Mouse (Mus musculus) heart, postnatal 14 days (tissue): ENCODE results near the gene Slc25a13. TPM values are rescaled to one million over a fixed set of nuclear protein-coding genes. Genes with fewer than 3 reads are reported as not detected.

Source experiments
- DNase-seq, 2 experiments: peaks; one replicate each; pipeline ENCODE4 v3.0.0; 2021 to 2022
- intact Hi-C: fragments of 180-260 bp; cut with DNase I; formaldehyde crosslinking; loops from one replicate; pipeline ENCODE4 v1.15.1; 2025
- total RNA-seq, 2 experiments: library from RNA; stranded (reverse); gene quantifications; 2 replicates each; pipeline ENCODE4 v1.2.3; 2021

Gene Slc25a13
- total RNA-seq, 2 experiments from 2014 or later = 96.6 to 108 TPM

DNA sequence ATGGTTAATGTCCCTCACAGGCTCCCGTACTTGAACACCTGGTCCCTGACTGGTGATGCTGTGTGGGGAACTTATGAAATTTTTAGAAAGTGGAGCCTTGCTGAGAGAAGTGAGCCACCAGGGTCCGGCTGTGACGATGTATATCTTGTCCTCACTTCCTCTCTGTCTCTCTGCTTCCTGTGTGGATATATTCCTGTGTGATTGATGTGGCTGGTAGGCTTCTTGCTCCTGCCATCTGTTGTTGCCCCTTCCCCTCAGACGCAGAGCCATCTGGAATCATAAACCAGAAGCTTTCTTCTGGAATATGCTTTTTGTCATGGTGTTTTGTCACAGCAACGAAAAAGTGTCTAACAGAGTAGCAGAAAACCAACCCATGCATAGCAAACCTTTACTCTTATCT is 84.9 kb downstream of the Slc25a13 start:
- DNase-seq = no peak
- intact Hi-C loops = no loop called here

DNA sequence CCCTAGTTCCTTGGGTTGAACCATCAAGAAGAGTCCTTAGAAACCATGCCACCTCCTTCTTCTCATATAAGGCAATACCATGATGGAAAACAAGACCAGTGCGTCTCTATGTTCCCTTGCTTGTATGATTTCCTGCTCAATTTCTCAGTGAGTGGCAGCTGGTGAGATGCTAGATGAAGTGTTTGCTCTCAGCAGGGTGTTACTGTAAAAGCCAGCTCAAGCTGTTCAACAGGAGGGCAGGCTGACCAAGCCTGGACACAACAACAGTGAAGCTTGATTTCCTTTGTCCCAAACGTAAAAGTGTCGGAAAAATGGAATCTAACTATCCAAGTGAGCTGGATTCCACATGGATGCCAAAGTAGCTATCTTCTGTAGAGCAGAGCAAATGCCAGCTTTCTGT is 91.4 kb downstream of the Slc25a13 start:
- intact Hi-C loops = no loop called here
- no peak for DNase-seq

DNA sequence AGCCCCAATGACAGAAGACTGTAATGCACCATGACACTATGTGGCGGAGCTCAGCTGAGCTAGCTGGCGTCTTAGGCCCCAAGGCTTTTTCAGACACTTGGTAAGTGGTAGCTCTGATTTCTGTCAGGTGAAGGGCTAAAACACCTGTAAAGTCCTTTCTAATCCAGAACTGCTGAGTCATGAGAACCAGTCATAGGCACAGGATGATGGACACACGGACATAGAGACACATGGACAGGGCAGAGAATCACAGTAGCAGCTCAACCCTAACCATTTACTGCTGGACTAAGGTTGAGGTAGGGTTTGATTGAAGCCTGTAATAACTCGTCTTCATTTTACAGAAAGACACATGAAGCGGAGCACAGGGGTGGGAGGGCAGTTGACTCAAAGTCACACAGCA is 95.1 kb downstream of the Slc25a13 start:
- DNase-seq = no peak
- intact Hi-C loops = no loop called here

DNA sequence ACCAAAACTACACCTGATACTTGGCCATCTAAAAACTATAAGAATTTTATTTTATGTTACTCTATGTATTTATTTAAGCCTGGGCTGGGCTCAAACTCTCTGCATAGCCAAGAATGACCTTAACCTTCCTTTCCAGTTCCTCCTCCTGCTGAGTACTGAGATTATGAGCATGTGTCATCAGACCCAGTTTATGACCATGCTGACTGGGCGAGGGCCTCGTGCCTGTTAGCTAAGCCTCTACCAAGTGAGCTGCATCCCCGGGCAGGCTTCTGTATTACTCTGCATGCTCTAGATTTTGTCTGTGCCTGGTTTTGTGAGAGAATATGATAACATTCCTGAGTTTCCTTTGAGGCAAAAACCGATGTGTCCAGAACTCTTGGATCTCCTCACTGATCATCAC is 96.1 kb downstream of the Slc25a13 start:
- DNase-seq = no peak

DNA sequence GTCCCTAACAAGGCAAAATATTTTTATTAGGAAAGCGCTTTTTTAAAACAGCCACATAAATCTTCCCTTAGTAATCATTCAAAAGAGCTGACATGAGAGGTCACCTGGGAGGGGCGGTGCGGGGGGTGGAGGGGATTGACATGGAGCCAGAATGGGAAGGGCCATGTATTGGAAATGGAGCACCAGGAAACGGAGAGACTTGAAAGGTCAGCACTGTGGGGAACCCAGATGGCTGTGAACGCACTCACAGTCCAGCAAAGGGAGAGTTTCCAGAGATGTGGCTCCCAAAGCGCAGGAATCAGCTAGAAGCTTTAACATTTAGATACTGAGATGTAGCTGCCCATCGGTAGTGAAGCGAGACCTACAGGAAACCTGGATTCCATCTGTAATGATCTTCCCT is 101.2 kb downstream of the Slc25a13 start:
- intact Hi-C loops = no loop called here
- DNase-seq = no peak

More for the DNA sequence above, 96.1 kb downstream of the Slc25a13 start:
- intact Hi-C loops = no loop called here

DNA sequence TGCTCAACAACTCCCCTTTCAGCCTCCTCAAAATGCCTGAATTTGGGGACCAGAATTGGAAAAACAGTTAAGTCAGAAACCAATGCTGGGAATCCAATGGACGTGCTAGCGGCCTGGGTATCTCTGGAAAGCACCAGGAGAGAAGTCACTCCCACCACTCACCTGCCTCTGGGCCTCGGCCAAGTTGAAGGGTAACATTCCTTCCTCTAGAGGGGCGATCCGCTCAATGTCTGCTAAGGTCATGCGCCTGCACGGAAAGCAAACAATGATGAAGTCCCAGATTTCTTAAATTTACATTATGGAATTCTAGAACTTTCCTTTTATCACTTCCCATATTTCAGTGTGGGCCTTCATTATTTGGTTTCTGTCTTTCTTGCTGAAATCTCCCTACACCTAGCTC is 103.2 kb downstream of the Slc25a13 start:
- intact Hi-C loops = no loop called here
- DNase-seq = peak in 1 of 2 experiments; percentile 16

DNA sequence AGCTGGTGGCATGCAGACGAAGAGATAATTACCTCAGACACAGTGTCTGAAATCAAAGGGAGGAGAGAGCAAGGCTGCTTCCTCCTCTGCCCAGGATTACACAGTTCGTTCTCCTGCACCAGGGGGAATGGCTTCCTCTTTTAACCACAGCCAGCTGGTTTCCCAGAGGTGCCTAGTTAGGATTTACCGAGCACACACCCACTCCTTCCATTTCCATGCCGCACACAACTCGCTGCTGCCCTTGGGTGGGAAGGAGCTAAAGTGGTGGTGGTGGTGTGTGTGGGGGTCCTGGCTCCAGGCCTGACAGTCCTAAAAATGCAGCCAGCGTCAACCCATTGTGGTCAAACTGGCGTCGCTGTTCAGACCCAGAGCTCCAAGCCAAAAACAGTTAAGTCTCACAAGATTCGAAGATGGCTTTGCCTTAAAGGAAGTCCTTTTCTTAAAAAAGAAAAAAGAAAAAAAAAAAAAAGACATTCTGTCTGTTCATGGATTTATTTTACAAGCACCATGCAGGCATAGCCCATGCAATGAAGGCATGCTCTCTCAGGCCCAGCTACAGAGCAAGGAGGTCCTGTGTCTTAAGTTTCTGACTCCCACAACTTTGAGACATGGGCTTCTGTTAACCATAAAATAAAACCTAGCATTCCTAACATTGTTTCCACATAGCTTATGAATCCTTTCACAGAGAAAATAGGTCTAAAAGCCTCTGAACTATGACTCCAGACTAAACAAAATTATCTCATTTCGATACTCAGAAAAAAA is 104.0 kb downstream of the Slc25a13 start:
- intact Hi-C loops = no loop called here
- DNase-seq = no peak

DNA sequence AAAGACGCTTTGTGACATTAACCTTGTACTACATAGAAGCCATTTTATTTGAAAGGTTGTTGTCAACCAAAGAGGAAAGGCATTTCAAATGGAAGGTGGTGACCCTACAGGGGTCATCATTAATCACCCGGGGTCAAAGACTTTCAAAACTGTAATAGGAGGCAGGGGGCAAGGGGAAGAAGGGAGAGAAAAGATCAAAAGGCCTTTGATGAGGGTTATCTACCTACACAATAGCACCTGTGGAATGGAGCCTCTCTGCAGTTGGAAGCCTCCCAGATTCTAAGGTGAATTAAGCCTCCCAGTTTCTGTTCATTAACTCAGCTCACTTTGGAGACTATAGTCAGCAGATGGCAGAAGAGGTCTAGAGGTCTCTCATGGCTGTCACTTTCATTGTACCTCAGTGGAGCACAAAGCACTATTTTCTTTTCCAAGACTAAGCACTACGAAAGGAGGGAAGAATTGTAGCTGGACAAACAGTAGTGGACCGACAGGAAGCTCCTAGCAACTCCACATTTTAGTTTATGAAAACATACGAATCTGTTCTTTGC is 109.5 kb downstream of the Slc25a13 start:
- no peak for DNase-seq
- intact Hi-C loops = loop anchor here (5.0 kb wide), 1 partner anchor 780 kb away; no protein-coding TSS in a partner anchor

DNA sequence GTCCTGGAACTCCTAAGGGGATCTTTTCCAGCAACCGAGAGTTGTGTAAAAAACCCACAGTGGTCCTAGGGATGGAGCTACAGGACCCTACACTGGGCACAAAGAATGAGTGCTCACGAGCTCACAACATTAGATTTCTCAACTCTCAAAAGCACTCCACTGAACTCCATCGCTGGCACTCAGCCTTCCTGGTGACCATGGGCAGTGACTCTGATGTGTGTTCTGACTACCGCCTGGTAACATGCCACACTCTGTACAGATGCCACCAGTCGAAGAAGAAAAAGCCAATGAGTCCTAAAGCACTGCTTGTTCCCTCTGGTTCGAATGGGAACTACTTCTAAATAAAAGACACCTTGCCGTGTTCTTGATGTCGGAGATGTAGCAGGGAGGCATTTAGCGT is 111.4 kb downstream of the Slc25a13 start:
- intact Hi-C loops = loop anchor here (5.0 kb wide), 1 partner anchor 782 kb away; no protein-coding TSS in a partner anchor
- no peak for DNase-seq

DNA sequence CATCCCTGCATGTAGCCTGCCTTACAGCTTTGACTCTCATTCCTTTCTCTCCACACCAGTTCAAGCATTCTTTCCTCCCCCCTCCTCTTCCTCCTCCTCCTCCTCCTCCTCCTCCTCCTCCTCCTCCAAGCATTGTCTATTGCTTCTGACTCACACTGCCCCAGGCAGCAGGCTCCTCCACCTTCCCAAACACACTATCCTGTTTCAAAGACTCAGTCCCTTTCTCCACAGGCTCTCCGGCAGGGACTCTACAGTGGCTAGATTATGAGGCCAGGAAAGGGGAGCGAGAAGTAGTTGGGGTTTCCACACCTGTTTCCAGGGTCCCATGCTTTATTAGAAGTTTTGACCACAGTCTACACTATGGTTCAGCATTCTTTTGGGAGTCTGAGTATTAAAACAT is 113.5 kb downstream of the Slc25a13 start:
- intact Hi-C loops = no loop called here
- no peak for DNase-seq

DNA sequence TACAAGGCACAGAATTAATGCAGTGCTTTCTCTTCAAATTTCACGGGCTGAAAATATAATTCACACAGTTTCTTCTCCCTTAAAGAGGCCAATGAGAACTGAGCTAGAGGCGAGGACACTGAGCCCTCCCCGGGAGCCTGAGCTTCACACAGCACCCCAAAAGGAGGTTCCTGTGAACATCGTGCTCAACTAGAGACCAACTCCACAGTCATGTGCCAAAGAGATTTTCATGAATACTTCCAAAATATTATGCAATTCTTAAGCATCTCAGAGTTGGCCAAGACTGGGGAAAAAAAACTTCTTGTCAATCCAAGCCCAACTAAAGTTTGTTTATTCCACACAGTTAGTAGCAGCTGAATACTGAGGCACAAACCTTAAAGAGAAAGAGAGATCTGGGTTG is 115.4 kb downstream of the Slc25a13 start:
- peak in 1 of 2 experiments; percentile 16 for DNase-seq
- intact Hi-C loops = no loop called here

DNA sequence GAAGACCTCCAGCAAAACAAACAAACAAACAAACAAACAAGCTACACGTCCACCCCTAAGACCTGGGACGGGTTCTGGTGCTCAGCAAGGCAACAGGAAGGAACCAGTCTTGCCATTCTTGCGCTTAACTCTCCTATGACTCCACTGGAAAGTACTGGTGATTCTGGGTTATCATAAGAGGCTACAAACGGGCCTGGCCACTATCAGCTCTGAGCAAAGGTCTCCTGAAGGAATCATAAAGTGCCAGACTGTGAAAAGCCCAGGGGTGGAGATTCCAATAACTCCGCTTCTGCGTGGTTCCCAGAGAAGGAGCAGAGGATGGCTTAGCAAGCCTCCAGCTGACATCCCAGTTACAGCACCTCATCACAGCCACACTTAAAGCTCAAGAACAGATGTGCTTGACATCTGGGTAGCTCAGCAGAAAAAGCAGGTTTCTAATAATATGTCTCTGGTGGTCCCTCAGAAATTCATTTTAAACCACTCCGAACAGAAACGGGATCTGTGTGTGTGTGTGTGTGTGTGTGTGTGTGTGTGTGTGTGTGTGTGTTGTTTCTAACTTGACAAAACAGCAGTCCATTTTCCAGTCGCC is 116.0 kb downstream of the Slc25a13 start:
- intact Hi-C loops = no loop called here
- no peak for DNase-seq

DNA sequence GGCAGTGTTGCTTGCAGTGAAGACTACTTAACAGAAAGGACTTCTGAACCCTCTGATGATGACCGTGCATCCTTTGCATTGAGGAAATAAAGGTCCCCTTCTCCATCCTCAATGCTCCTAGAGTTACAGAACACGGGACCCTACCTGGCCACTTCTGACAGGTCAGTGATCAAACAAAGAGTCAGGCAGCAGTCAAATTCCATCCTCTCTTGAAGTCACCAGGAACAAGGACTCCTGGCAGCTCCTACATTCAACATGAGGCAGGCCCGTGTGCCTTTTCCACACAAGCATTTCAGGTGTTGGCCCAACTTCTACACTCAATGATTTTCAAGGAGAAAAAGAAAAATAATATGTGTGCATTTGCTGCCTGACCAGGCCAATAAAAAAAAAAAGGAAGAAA is 123.0 kb downstream of the Slc25a13 start:
- intact Hi-C loops = no loop called here
- DNase-seq = no peak

DNA sequence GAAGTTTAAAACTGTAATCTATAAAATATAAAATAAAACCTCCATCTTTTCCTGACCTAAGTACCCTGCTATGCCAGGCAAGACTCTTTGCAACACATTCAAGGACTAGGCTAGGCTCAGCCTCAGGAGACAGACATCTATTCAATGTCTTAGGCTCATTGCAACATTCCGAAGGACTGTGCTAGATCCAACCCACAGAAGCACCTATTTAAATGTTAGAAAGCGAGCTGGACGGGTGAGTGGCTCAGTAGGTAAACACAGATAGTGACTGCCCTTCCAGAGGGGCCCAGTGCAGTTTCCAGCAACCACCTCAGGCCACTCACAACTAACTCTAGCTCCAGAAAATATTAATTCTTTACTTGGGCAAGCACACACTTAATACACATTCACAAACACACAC is 123.5 kb downstream of the Slc25a13 start:
- no peak for DNase-seq
- intact Hi-C loops = no loop called here

DNA sequence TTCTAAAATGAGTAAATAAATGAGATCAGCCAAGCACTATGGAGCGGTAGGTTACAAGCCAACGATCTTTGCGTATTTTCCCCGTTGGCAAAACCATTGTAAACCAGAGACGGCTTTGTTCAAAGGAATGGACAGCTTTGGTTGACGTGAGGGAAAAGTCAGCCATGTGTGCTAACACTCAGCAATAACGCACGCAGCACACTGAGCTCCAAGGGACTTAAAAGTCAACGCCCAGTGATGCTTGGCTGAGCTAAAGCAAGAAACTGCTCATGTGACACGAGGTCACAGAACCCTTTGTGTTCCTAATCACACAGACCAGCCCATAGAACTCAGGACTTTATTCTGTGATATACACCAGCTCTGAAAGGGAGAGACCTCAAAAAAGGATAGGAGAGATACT is 124.5 kb downstream of the Slc25a13 start:
- DNase-seq = no peak
- intact Hi-C loops = no loop called here

DNA sequence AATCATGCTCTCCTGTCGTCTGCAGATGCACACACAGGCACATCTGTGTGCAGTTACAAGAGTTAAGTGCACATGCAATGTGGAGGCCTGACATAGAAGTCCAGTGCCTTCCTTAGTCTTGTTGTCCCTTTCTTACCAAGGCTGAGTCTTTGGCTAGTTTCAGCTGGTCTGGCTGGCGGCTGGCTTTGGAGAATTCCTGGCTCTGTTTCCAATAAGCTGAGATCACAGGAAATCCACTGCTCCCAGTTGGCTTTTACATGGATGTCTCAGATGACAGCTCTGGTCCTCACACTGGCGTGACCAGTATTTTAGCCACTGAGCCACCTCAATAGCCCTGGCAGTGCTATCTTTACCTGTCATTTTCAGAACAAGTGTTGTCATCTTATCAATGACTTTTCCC is 126.0 kb downstream of the Slc25a13 start:
- DNase-seq = peak in 1 of 2 experiments; percentile 35
- intact Hi-C loops = no loop called here

DNA sequence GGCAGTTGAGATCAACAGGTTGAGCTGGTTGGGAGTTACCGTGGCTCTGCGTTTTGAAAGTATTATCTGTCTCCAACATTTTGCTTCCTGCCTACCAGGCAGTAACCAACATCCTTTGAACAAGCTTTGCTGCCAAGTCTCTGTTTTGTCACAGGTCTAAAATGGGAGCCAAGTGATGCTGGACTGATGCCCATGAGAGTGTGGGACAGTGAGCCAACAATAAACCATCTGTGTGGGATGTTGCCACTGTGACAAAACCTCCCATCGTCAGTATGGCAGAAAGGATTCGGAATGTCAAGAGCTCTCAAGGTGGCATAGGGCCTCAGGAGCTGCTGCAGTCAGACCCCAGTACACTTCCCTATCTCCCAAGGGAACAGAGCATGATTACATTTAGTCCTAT is 128.8 kb downstream of the Slc25a13 start:
- intact Hi-C loops = no loop called here
- peak; percentile 53 to 70 for DNase-seq

DNA sequence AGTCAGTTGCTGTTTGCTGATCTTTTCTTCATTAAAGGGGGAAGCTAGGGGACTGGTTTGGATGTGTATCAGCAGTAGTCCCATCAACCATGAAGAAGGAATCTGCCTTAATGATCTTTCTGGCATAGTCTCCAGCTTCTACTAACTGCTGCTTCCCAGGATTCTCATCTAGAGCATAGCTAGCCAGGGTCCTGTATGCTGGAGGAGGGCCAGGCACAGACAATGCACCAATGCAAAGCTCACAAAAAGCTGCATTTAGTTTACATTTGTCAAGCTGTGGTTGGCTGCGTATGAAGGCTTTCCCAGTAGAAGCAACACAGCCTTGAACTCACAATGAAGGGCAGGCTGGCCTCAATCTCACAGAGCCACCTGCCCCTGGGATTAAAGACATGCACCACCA is 136.5 kb downstream of the Slc25a13 start:
- intact Hi-C loops = no loop called here
- no peak for DNase-seq

DNA sequence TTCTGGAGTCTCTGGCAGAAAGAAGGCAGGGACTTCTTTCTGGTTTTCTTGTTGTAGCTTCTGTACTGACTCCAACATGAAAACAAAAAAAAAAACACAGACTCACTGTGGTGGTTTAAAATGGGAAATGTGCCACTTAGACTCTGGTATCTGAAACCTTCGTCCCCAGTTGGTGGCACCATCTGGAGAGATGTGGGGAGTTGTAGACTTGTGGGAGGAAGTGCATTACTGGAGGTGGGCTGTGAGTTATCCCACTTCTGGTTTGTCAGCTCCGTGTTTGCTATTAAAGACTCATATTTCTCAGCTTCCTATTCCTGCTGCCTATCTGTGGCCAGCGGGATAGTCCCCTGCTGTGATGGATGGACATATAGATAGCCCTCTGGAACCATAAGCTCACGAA is 139.7 kb downstream of the Slc25a13 start:
- intact Hi-C loops = no loop called here
- no peak for DNase-seq

DNA sequence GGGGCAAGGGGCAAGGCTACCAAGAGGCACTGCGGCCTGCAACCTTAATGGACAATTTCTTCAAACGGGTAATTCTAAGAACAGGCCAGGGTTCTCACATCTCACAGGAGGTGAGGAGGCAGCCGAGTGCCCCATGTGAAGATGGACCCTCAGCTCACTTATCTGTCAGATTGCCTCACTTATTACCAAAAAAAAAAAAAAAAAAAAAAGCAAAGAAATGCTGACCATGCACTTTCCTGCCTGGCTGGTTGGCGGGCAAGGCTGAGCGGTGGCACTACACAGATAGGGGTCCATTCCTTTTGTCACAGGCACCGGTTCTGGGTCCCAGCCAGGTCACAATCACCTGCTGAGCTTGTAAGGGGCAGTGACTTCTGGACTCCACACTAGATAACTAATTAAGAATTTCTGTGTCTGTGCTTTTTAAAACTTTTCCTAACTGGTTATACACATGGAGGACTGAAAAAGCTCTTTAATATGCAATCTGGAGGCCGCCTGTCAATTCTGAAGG is 141.0 kb downstream of the Slc25a13 start:
- DNase-seq = no peak
- intact Hi-C loops = no loop called here

DNA sequence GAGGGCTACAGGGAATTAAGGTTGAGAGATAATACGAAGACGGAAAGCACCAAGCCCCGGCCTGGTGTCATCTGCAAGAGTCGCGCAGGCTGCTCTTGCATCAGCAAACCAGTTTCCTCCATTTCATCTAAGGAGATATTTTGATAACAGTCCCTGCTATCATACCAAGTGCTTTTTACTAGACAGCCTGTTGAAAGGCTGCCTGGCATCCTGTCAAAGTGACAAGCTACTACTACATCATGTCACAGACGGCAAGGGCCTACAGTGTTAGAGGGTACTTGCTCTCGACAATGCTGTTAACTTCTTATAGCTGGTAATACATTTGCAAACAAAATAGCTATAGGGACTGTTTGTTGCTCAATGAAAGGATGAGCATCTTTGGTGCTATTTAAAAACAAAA is 145.9 kb downstream of the Slc25a13 start:
- DNase-seq = no peak
- intact Hi-C loops = no loop called here

DNA sequence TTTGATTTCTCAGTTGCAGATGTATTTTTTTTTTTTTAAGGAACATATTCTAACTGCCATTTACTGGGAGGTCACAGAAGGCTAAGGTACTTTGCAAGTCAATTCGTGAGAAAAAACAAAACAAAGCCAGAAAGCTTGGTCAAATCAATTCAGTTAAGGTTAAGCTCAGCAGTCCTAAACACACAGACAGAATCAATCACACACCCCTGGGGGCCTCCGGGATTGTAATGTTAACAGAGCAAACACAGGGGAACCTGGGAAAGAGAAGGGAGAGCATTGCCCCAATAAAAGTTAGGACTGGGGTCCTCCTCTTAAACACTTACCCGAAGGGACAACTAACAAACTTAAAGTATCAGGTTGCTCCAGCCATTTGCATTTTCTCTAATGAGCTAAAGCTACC is 147.0 kb downstream of the Slc25a13 start:
- DNase-seq = no peak
- intact Hi-C loops = no loop called here
